Mouse (Mus musculus): ENCODE measurements around the gene Wdr46.

DNA sequence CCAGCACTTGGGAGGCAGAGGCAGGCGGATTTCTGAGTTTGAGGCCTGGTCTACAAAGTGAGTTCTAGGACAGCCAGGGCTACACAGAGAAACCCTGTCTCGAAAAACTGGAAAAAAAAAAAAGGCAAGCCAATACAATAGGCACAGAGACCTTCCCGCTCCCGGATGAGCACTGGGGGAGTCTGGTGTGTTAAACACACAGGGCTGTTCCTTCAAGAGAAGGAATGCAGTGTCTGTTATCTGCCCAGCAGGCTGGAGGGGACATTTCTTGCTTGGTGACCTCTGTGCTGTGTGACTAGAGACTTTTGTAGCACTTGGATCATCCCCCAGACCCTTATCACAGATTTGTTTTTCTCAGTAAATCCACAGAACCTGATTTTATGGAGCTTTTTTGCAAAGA is 38.8 kb upstream of the Wdr46 start:
- TF ChIP-seq CTCF (IDR thresholded peaks at IDR 0.05; ENCODE audit: control insufficient read depth, insufficient read depth, insufficient read length) (no peak), MAX (IDR thresholded peaks at IDR 0.05) (no peak), FOSL1 (IDR thresholded peaks at IDR 0.05; ENCODE audit: insufficient read depth, low read length, poor library complexity, severe bottlenecking) (no peak), USF1 (IDR thresholded peaks at IDR 0.05; ENCODE audit: low read depth) (no peak), MYOG (IDR thresholded peaks at IDR 0.05; ENCODE audit: control insufficient read depth, extremely low read depth, insufficient read length) (no peak), MYOD1 (IDR thresholded peaks at IDR 0.05; ENCODE audit: control insufficient read depth, insufficient read length, low read depth) (no peak)
